Mouse (Mus musculus) cerebellum, postnatal 36 days (tissue): ENCODE results near the gene Ddhd1.
"Not testable (repeated sequence)": the region's sequence is repeated elsewhere in the genome, so short reads cannot be mapped to it uniquely, and the experiment has no call there.

ENCODE experiments used
- DNase-seq, 2 experiments: peaks; one replicate each; pipeline ENCODE4 v3.0.0; 2021 to 2022; ENCODE audit warnings: mixed read lengths in 2 of 2

The Ddhd1 gene

GRCm38 (mm10) chr14:45644202-45644601 is 13.7 kb downstream of the Ddhd1 start:
- DNase-seq: no peak

GRCm38 (mm10) chr14:45643461-45643860 is 14.5 kb downstream of the Ddhd1 start:
- DNase-seq: no peak

GRCm38 (mm10) chr14:45642795-45643194 is 15.1 kb downstream of the Ddhd1 start:
- DNase-seq: no peak

- no peak for DNase-seq
These were observed 15.7 kb downstream of the Ddhd1 start for GRCm38 (mm10) chr14:45642217-45642616.

GRCm38 (mm10) chr14:45638717-45639116 is 19.2 kb downstream of the Ddhd1 start:
- DNase-seq: no peak

GRCm38 (mm10) chr14:45635496-45635895 is 22.4 kb downstream of the Ddhd1 start:
- no peak for DNase-seq

GRCm38 (mm10) chr14:45632756-45633537 is 25.0 kb downstream of the Ddhd1 start:
- DNase-seq: no peak

GRCm38 (mm10) chr14:45630544-45630943 is 27.4 kb downstream of the Ddhd1 start:
- no peak for DNase-seq

GRCm38 (mm10) chr14:45629938-45630337 is 28.0 kb downstream of the Ddhd1 start:
- no peak for DNase-seq

- DNase-seq: no peak
These were observed 39.6 kb downstream of the Ddhd1 start for GRCm38 (mm10) chr14:45618351-45618750.

- DNase-seq: no peak
These were observed 41.4 kb downstream of the Ddhd1 start for GRCm38 (mm10) chr14:45616526-45616925.

GRCm38 (mm10) chr14:45615776-45616175 is 42.2 kb downstream of the Ddhd1 start:
- no peak for DNase-seq

- DNase-seq: no peak
These were observed 43.1 kb downstream of the Ddhd1 start for GRCm38 (mm10) chr14:45614822-45615221.

GRCm38 (mm10) chr14:45614406-45614805 is 43.5 kb downstream of the Ddhd1 start:
- no peak for DNase-seq

- DNase-seq: no peak
These were observed 46.3 kb downstream of the Ddhd1 start for GRCm38 (mm10) chr14:45611654-45612053.

GRCm38 (mm10) chr14:45602002-45602401 is 55.9 kb downstream of the Ddhd1 start:
- DNase-seq: peak in 1 of 2 experiments; percentile 12

GRCm38 (mm10) chr14:45600587-45600986 is 57.4 kb downstream of the Ddhd1 start:
- DNase-seq: no peak

GRCm38 (mm10) chr14:45597855-45598254 is 60.1 kb downstream of the Ddhd1 start:
- no peak for DNase-seq

- no peak for DNase-seq
These were observed 64.7 kb downstream of the Ddhd1 start for GRCm38 (mm10) chr14:45593261-45593660.

GRCm38 (mm10) chr14:45588403-45588802 is 69.5 kb downstream of the Ddhd1 start:
- no peak for DNase-seq

- no peak for DNase-seq
These were observed 70.4 kb downstream of the Ddhd1 start for GRCm38 (mm10) chr14:45587536-45587935.

- DNase-seq: no peak
These were observed 74.4 kb downstream of the Ddhd1 start for GRCm38 (mm10) chr14:45583494-45584027.

GRCm38 (mm10) chr14:45580923-45581827 is 76.8 kb downstream of the Ddhd1 start:
- not testable (repeated sequence) for DNase-seq
